Mouse (Mus musculus): ENCODE measurements around the gene Utf1. TPM values are rescaled to one million over a fixed set of nuclear protein-coding genes. Genes with fewer than 3 reads are reported as not detected.
A peak's percentile ranks its signal among the peaks of the same experiment; 100 is the strongest.

Gene Utf1
- polyA plus RNA-seq, 1 experiment from 2014 or later: 0.22 TPM

DNA sequence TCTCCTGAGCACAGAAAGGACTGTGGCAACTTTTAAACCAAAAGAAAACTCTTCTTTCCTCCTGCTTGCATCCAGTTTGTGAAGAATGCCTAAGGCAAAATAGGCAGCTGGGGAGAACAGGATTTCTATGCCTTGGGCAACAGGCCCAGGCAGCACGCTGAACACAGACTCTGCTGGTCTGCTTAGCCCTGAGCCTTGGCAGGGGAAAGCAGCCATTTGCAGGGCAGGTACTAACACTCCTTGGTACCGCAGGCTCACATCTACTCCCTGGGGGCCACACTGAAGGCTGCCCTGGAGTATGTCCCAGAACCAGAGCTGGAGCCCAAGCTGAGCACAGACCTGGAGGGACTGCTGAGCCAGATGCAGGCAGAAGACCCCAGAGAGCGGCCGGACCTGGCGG, 35.4 kb upstream of the Utf1 start:
- H3K27me3 ChIP-seq: peaks cover 6% of the 10 kb centered on the region
- no peaks in the 10 kb centered on the region for H3K9me3 ChIP-seq
- H3K4me3 ChIP-seq: no peak overlapping the region
- no peak overlapping the region for H3K4me2 ChIP-seq (replicated peaks)
- 55% methylated on average over 5 of the region's 5 CpGs for WGBS
- peaks cover 6% of the 10 kb centered on the region; the same call in 1 of the 2 replicates for H3K4me1 ChIP-seq
- no peak for ATAC-seq (ENCODE audit: insufficient number of reproducible peaks, insufficient read depth, low FRiP score, low TSS enrichment)
- no peak overlapping the region for H3K9ac ChIP-seq
- H3K27ac ChIP-seq: no peak overlapping the region
- H3K36me3 ChIP-seq: no peaks in the 10 kb centered on the region

DNA sequence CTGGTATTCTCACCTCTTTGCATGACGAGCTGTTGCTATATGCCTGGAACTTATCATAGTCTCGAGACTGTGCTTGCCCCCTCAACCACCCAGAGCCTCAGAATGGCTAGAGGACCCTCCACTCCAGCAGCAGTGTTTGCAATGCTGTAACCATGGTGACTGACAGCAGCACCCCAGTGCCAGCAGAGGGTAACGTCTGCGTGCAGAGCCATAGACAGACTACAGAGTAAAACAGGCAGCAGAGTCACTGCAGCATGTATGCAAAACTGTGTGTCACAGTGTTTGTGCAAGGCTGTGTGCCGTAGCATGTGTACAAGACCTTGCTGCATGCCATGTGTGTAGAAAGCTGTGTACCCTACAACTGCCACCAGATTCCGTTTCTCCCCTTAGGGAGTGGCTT, 34.1 kb upstream of the Utf1 start:
- Histone ChIP-seq H3K4me3 (no peak overlapping the region), H3K4me1 (peaks cover 7% of the 10 kb centered on the region; the same call in 1 of the 2 replicates), H3K27ac (no peak overlapping the region), H3K9me3 (no peaks in the 10 kb centered on the region), H3K4me2 (replicated peaks) (no peak overlapping the region), H3K36me3 (no peaks in the 10 kb centered on the region), H3K9ac (no peak overlapping the region), H3K27me3 (peaks cover 18% of the 10 kb centered on the region)
- ATAC-seq (ENCODE audit: insufficient number of reproducible peaks, insufficient read depth, low FRiP score, low TSS enrichment): no peak
- WGBS: 50% methylated on average over 6 of the region's 6 CpGs

DNA sequence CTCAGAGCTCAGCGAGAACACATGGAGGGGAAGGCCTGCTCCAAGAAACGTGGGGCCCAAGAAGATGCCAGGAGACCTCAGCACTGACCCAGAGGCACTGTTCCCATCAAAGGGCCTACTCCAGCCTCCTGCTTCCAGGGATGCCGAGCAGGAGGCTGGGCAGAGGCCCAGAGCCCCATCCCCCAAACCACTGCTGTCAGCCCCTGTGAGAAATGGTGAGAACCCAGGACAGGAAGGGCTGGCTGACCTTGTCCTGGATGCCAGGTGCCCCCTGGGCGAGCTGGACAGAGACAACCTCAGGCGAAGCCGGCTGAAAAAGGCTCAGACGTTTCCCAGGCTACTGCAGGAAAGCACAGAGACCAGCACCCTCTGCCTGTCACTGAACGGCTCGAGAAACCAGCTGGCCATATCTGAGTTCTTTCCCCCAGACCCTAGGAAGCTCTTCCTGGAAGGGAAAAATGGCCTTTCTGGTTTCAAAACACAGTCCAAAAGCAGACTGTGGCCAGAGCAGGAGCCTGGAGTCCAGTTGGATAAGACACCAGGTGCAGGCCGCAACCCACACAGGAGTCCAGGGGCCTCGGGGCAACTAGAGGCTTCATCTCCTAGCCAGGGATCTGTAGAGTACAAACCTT, 33.3 kb upstream of the Utf1 start:
- Histone ChIP-seq H3K27ac (no peak overlapping the region), H3K9ac (no peak overlapping the region), H3K4me3 (no peak overlapping the region), H3K36me3 (no peaks in the 10 kb centered on the region), H3K27me3 (peaks cover 25% of the 10 kb centered on the region), H3K9me3 (no peaks in the 10 kb centered on the region), H3K4me1 (peaks cover 11% of the 10 kb centered on the region; the same call in 1 of the 2 replicates), H3K4me2 (replicated peaks) (no peak overlapping the region)
- WGBS: 46% methylated on average over 11 of the region's 11 CpGs
- ATAC-seq (ENCODE audit: insufficient number of reproducible peaks, insufficient read depth, low FRiP score, low TSS enrichment): no peak

DNA sequence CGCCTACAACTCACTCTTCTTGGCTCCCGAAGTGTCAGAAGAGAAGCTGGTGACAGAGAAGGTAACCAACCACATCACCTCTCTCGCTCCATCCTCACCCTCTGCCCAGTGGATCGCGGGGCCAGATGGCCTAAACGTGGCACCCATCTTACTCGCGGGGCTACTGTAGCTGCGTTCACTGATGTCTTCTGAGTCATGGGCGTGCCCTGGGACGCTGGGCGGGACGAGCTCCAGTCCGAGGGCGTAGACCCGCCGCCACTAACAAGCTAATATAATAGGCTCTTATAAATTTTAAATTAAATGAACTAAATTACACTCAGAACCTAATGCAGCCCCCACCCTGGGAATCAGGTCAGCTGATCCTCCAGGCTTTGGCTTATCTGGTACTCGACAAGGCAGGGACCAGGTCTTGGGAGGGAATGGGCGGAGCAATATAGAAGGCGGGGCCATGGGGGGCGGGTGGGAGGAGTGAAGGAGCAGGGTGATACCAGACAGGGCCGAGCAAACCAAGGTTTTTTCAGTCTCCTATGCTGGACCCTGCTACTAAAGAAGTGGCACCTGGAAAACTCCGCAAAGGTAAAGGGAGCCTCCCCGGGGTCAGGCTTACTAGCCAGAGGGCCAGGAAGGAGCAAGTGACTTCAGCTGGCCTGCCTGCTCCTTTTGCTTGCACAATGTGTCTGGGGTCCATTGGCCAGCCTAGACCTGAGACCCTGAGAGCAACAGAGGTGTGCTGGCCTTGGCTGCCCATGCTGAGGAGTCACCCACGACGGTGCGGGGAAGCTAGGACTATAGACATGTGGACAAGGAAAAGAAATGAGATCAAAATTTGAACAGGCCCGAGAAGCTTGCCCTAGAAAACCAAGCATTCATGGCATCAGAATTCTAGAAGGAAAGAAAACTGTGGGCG, 29.2 kb upstream of the Utf1 start:
- peaks cover 36% of the 10 kb centered on the region for H3K27me3 ChIP-seq
- H3K9me3 ChIP-seq: no peaks in the 10 kb centered on the region
- H3K9ac ChIP-seq: no peak overlapping the region
- ATAC-seq (ENCODE audit: insufficient number of reproducible peaks, insufficient read depth, low FRiP score, low TSS enrichment): peak; percentile 47; the same call in 1 of the 2 replicates
- peaks cover 10% of the 10 kb centered on the region for H3K4me1 ChIP-seq
- H3K4me2 ChIP-seq (replicated peaks): peak overlapping the region; percentile 46
- no peak overlapping the region for H3K27ac ChIP-seq
- 9% methylated on average over 29 of the region's 29 CpGs for WGBS
- H3K4me3 ChIP-seq: peak overlapping the region; percentile 21
- H3K36me3 ChIP-seq: no peaks in the 10 kb centered on the region

DNA sequence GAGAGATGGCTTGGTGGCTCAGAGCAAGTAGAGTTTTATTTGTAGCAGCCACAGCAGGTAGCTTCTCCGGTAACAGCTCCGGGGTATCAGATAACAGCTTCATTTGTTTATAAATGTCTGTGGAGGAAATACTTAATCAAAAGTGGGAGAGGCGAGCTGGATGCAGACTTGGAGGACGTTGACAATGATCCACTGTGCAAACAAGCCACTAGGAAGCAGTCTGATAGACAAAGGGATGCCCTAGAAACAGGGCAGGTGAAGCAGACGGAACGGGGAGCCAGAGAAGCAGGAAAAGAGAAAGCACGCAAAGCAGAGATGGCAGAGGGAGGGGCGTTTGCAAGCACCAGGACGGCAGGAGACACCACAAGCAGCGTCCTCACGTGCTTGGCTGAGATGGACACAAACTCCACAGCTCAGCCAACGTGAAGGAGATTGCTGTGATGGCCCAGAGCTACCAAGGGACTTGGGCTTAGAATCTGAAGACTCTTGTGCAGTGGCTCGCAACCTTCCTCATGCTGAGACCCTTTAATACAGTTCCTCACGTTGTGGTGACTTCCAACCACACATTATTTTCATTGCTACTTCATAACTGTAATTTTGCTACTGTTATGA, 27.8 kb upstream of the Utf1 start:
- Histone ChIP-seq H3K9me3 (no peaks in the 10 kb centered on the region), H3K27ac (no peak overlapping the region), H3K36me3 (no peaks in the 10 kb centered on the region), H3K4me2 (replicated peaks) (peak overlapping the region; percentile 32), H3K9ac (no peak overlapping the region), H3K4me3 (peak overlapping the region; percentile 12; the same call in 1 of the 2 replicates), H3K27me3 (peaks cover 41% of the 10 kb centered on the region), H3K4me1 (peaks cover 10% of the 10 kb centered on the region)
- ATAC-seq (ENCODE audit: insufficient number of reproducible peaks, insufficient read depth, low FRiP score, low TSS enrichment): no peak
- WGBS: 7% methylated on average over 14 of the region's 14 CpGs

DNA sequence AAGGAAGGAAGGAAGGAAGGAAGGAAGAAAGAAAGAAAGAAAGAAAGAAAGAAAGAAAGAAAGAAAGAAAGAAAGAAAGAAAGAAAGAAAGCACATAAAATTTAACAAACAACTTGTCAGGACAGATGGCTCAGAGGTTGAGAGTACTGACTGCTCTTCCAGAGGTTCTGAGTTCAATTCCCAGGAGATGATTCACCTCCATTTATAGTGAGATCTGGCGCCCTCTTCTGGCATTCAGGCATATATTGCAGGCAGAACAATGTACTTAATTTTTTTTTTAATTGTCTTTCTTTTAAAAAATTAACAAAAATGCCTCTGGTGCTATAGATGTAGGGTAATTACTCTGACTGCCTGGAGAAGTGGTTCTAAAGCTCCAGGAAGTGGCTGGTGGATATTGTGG, 27.2 kb upstream of the Utf1 start:
- no peaks in the 10 kb centered on the region for H3K9me3 ChIP-seq
- H3K36me3 ChIP-seq: no peaks in the 10 kb centered on the region
- H3K4me3 ChIP-seq: no peak overlapping the region
- H3K27ac ChIP-seq: no peak overlapping the region
- no peak for ATAC-seq (ENCODE audit: insufficient number of reproducible peaks, insufficient read depth, low FRiP score, low TSS enrichment)
- H3K4me1 ChIP-seq: peaks cover 10% of the 10 kb centered on the region
- H3K9ac ChIP-seq: no peak overlapping the region
- WGBS: 3% methylated on average over 1 of the region's 1 CpGs
- no peak overlapping the region for H3K4me2 ChIP-seq (replicated peaks)
- H3K27me3 ChIP-seq: peaks cover 45% of the 10 kb centered on the region

DNA sequence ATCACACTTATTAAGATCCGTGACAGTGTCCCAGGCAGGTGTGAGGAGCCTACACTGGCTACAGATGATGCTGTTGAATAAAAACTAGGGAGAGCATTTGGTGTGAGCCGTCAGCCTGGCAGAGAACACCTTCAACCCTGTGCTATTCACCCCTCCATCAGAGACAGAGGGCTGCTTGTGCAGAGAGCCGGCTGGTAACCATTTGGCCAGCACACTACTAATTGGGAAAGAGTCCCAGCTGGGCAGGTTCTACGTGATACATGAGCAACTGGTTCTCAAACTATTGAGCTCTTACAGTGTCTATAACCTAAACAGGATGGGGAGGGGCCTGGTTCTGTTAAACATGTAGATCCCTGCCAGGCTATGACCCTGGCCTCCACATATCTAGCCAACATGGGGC, 25.3 kb upstream of the Utf1 start:
- peaks cover 39% of the 10 kb centered on the region for H3K27me3 ChIP-seq

DNA sequence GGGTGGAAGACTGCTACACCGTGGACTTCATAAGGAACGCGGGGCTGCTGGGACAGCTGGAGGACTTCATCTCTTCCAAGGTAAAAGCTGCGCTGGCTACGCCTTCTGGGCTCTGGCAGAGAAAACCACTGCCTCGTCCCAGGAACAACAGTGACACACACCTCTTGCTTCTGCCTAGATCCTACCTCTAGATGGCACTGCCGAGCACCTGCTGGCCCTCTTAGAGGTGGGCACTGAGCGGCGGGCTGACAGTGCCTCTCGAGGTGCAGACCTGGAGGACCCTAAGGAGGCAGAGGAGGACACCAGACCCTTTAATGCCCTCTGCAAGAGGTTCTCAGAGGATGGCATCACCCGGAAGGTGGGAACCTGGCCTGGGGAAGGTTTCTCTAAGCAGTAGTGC, 12.9 kb upstream of the Utf1 start:
- Histone ChIP-seq H3K4me3 (no peak overlapping the region), H3K9me3 (no peaks in the 10 kb centered on the region), H3K9ac (no peak overlapping the region), H3K4me2 (replicated peaks) (no peak overlapping the region), H3K27me3 (no peaks in the 10 kb centered on the region), H3K27ac (no peak overlapping the region), H3K4me1 (no peaks in the 10 kb centered on the region), H3K36me3 (no peaks in the 10 kb centered on the region)
- peak; percentile 70; the same call in 1 of the 2 replicates for ATAC-seq (ENCODE audit: insufficient number of reproducible peaks, insufficient read depth, low FRiP score, low TSS enrichment)
- WGBS: 13% methylated on average over 11 of the region's 11 CpGs

More for the DNA sequence above, 25.3 kb upstream of the Utf1 start:
- no peak overlapping the region for H3K27ac ChIP-seq
- 64% methylated on average over 4 of the region's 4 CpGs for WGBS
- no peak for ATAC-seq (ENCODE audit: insufficient number of reproducible peaks, insufficient read depth, low FRiP score, low TSS enrichment)
- H3K9me3 ChIP-seq: no peaks in the 10 kb centered on the region
- H3K4me3 ChIP-seq: no peak overlapping the region
- H3K9ac ChIP-seq: no peak overlapping the region
- no peak overlapping the region for H3K4me2 ChIP-seq (replicated peaks)
- H3K36me3 ChIP-seq: no peaks in the 10 kb centered on the region
- H3K4me1 ChIP-seq: peaks cover 10% of the 10 kb centered on the region

DNA sequence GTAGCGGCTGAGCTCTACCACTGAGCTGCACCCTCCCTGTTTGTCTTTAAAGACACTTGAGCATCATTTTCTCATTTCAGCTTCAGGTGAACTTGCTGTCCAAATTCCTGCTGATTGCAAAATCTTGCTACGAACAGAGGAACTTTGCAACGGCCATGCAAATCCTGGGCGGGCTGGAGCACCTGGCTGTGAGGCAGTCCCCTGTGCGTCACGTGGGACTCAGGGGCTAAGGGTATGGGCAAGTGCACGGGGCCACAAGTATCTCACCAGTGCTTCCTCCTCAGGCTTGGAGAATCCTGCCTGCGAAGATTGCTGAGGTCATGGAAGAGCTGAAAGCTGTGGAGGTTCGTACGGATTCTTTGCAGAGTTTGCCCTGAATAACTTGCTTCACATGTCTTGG, 6.9 kb upstream of the Utf1 start:
- Histone ChIP-seq H3K27me3 (peaks cover 17% of the 10 kb centered on the region), H3K4me2 (replicated peaks) (no peak overlapping the region), H3K9me3 (no peaks in the 10 kb centered on the region), H3K4me3 (no peak overlapping the region), H3K27ac (no peak overlapping the region), H3K4me1 (no peaks in the 10 kb centered on the region), H3K9ac (no peak overlapping the region), H3K36me3 (no peaks in the 10 kb centered on the region)
- WGBS: 85% methylated on average over 10 of the region's 10 CpGs
- no peak for ATAC-seq (ENCODE audit: insufficient number of reproducible peaks, insufficient read depth, low FRiP score, low TSS enrichment)

DNA sequence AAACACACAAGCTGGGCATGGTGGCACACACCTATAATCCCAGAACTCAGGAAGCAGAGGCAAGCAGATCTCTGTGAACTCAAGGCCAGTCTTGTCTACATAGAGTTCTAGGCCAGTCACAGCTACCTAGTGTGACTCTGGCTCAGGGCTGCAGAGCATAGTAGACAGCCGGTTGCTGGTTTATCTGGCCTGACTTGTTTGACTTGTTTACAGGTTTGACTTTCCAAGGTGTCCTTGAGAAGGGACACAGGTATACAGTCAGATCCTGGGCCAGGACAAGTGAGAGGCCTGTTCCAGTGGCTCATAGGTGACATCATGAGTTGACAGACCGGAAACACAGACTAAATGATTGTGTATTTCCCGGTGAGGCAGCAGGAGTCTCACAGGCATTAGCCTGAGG, 6.5 kb upstream of the Utf1 start:
- no peaks in the 10 kb centered on the region for H3K36me3 ChIP-seq
- WGBS: 71% methylated on average over 3 of the region's 3 CpGs
- no peak overlapping the region for H3K4me3 ChIP-seq
- H3K9me3 ChIP-seq: no peaks in the 10 kb centered on the region
- no peaks in the 10 kb centered on the region for H3K4me1 ChIP-seq
- H3K27me3 ChIP-seq: peaks cover 22% of the 10 kb centered on the region
- ATAC-seq (ENCODE audit: insufficient number of reproducible peaks, insufficient read depth, low FRiP score, low TSS enrichment): no peak
- no peak overlapping the region for H3K27ac ChIP-seq
- no peak overlapping the region for H3K9ac ChIP-seq
- no peak overlapping the region for H3K4me2 ChIP-seq (replicated peaks)

DNA sequence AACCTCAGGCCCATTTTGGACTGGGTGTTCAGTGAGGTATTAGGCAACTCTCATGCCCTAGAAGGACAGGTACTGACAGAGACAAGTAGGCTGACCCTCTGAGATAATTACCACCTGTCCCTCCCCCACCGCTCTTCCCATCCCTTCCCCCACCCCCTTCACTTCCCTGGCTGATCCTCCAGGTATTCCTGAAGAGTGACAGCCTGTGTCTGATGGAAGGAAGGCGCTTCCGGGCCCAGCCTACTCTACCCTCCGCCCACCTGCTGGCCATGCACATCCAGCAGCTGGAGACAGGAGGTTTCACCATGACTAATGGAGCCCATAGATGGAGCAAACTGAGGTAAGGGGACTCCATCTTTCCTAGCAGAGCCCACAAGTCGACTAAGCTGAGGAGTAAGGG, 5.8 kb upstream of the Utf1 start:
- Histone ChIP-seq H3K27me3 (peaks cover 28% of the 10 kb centered on the region), H3K36me3 (no peaks in the 10 kb centered on the region), H3K9me3 (no peaks in the 10 kb centered on the region), H3K27ac (no peak overlapping the region), H3K4me3 (no peak overlapping the region), H3K4me2 (replicated peaks) (no peak overlapping the region), H3K9ac (no peak overlapping the region), H3K4me1 (no peaks in the 10 kb centered on the region)
- WGBS: 62% methylated on average over 5 of the region's 5 CpGs
- no peak for ATAC-seq (ENCODE audit: insufficient number of reproducible peaks, insufficient read depth, low FRiP score, low TSS enrichment)
